Mouse (Mus musculus) mouse trophoblast stem cell (cell line): ENCODE results near the gene Usp4.

Source experiments
- in situ Hi-C, 2 experiments: fragments of 300-500 bp; cut with MseI, MboI; formaldehyde crosslinking; loops; 2 replicates in 1 of 2; 3 replicates in 1 of 2; pipeline ENCODE4 v1.15.1; 2025

The Usp4 gene

GRCm38 (mm10) chr9:108341801-108342200 lies 5.9 kb upstream of the Usp4 start:
- in situ Hi-C loops, result no loop called here

GRCm38 (mm10) chr9:108342301-108342831 lies 5.3 kb upstream of the Usp4 start:
- in situ Hi-C loops, result no loop called here

- in situ Hi-C loops, result no loop called here
Observed at GRCm38 (mm10) chr9:108343331-108343730, 4.3 kb upstream of the Usp4 start.

GRCm38 (mm10) chr9:108343835-108344234 lies 3.8 kb upstream of the Usp4 start:
- in situ Hi-C loops, result no loop called here

GRCm38 (mm10) chr9:108344471-108344870 lies 3.2 kb upstream of the Usp4 start:
- in situ Hi-C loops, result no loop called here

- in situ Hi-C loops, result no loop called here
Observed at GRCm38 (mm10) chr9:108347024-108347423, 629 bp upstream of the Usp4 start.

- in situ Hi-C loops, result no loop called here
Observed at GRCm38 (mm10) chr9:108348290-108348680, 632 bp downstream of the Usp4 start.

GRCm38 (mm10) chr9:108349727-108350126 lies 2.1 kb downstream of the Usp4 start:
- in situ Hi-C loops, result no loop called here

GRCm38 (mm10) chr9:108378234-108378633 lies 30.6 kb downstream of the Usp4 start:
- in situ Hi-C loops, result no loop called here

GRCm38 (mm10) chr9:108378736-108379135 lies 31.1 kb downstream of the Usp4 start:
- in situ Hi-C loops, result no loop called here

DNA sequence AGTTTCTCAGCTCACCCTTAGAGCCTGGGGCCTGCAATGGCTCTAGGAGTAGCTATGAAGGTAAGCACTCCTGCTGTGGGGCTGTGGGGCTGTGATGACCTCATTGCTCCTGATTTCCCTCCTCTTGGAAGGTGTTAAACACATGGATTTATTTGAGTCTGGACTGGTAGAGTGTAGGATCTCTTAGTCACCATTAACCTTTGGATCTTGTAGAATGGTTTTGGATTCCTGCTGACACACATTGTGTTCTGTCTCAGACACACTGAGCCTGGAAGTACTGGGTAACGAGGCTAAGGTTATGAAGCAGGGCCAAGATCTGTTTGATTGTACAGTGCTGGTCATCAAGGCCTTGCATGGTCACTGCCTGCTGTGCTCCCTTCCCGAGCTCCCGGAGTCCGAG lies 31.6 kb downstream of the Usp4 start:
- in situ Hi-C loops, result no loop called here

DNA sequence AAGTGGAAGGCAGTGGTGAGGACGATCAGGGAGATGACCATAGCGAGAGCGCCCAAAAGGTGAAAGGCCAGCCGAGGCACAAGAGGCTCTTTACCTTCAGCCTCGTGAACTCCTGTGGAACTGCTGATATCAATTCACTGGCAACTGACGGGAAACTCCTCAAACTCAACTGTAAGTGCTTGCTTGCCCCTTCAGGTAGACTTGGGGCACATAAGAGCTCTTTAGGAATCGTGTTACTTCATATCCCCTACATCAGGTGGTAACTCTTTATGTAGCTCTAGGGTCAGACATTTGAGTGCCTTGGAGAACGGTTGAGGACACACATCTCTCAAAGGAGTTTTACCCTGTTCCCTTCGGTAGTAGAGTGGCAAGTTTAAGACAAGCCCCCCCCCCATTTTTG lies 33.7 kb downstream of the Usp4 start:
- in situ Hi-C loops, result no loop called here

GRCm38 (mm10) chr9:108385006-108385405 lies 37.4 kb downstream of the Usp4 start:
- in situ Hi-C loops, result no loop called here

DNA sequence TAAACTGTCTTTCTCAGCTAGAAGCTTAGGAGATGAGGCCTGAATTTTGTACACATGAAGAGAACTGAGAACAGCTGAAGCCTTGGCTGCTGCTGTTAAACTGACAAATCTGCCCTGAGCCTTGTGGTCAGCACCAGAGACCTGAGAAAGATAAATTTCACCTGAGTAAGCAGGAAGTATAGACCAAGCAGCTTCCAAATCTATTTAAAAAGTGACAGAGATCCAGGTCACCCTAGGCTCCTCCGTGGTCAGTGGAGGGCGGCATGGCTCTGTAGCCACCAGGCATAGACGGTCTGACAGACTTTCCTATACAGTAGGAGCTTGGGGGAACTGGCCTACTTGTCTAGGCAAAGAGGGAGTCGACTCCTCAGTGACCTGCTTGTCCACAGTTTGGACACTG lies 39.2 kb downstream of the Usp4 start:
- in situ Hi-C loops, result no loop called here

DNA sequence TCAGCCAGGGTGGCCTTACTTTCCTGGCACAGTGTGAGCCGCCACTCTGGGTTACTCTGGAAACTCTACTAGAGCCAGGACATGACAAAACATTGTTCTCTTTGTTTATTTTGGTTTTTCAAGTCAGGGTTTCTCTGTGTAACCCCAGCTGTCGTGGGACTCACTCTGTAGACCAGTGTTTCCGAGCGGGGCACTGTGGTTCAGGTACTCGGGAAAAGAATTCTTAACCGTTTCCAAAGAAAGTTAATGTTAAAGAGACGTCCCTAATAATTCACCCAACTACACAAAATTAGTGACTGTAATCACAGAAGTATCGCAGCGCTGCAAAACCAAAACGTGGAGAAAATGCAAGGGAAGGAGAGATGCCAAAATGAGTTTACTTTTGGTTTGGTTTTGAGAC lies 40.9 kb downstream of the Usp4 start:
- in situ Hi-C loops, result no loop called here

DNA sequence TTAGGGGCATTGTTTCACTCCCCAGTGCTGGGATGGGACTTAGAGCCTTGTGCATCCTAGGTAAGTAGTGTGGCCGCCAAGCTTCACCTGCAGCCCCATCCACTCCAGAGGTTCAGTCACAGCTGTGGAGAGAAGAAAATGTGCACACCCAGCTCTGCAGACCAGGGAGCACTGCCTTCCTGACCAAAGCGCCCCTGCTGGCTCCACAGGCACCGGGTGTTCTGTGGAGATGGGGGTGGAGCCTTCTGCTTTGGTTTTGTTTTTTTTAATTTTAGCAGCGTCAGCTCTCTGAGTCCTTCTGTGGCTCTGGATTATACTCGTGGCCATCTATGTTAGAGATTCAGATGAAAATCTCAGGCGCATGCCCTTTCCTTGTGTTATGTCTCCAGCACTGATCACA lies 41.6 kb downstream of the Usp4 start:
- in situ Hi-C loops, result no loop called here

- in situ Hi-C loops, result no loop called here
Observed at GRCm38 (mm10) chr9:108392676-108393075, 45.0 kb downstream of the Usp4 start, which contains the start of gene 1700102P08Rik. Gene 1700102P08Rik, plus strand, starts transcription at chr9:108392805.

GRCm38 (mm10) chr9:108394191-108394590 lies 46.5 kb downstream of the Usp4 start:
- in situ Hi-C loops, result no loop called here

GRCm38 (mm10) chr9:108395427-108395826 lies 47.8 kb downstream of the Usp4 start:
- in situ Hi-C loops, result no loop called here

GRCm38 (mm10) chr9:108398324-108398723 lies 50.7 kb downstream of the Usp4 start:
- in situ Hi-C loops, result no loop called here

DNA sequence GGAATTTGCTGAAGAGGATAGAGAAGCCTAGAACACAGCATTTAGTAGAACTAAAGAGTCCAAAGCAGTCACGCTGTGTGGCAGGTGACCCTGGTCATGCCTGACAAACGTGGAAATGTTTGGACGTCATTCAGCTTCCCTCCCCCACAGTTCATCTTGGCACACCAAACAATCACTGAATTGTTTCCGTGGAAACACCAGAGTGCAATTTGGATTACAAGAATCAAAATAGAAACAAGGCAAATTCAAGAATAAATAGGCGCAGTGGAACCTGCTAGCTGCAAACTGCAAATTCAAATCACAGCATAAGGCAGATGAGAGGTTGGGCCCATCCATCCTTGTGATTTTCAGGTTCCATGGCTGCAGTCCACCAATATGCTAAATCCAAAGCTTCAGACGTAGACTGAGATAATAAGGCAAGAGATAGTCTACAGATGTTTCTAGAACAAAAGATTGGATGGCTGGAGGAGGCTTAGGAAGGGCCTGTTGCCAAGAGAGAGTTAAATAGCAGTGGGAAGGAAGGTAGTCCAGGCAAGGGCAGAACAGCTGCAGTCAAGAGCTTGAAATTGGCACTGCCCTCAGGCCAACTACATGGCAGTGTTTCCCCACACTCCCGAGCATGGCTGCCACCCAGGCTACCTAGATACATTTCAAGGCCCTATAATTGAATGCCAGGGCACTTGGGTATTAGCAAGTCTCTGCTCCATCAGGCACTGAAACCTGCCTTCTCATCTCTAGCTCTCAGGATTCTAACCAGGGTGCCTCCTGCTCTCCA lies 53.7 kb downstream of the Usp4 start:
- in situ Hi-C loops, result no loop called here

DNA sequence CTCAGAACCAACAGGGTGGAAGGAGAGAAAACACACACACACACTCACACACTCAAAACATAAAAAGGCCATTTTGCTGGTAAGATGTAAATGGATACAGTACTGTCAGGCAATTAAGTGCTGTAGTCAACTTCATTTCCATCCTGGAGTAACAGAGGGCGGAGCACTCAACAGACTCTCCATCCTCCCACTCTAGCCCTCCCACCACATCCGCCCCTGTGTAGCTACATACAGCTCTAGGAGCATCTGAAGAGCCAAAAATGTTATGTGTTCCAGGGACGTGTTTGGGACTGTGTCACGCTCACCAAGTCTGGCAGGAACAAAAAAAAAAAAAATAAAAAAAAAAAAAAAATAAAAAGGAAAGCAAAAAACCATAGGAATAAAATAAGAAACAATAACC lies 55.4 kb downstream of the Usp4 start:
- in situ Hi-C loops, result no loop called here

DNA sequence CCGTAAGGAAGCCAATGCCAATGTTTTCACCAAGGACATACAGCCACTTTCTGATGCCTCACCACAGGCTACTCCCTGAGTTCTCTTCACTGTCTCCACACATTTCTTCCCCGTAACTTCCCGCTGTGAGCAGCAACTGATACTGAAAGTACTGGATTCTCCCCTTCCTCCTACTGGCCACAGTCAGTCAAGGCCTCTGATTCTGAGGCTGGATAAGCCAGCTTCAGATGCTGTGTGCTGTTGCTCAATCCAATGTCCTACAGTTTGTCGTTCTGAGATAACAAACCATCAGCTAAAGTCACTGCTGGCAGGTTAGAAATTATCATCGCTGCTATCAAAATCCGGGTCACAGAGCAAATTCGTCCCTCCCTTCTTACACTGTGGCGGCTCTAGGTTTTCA lies 56.8 kb downstream of the Usp4 start:
- in situ Hi-C loops, result no loop called here

- in situ Hi-C loops, result no loop called here
Observed at GRCm38 (mm10) chr9:108409535-108409934, 61.9 kb downstream of the Usp4 start.
